Mouse (Mus musculus): ENCODE data around the gene Zbtb17.

Zbtb17 gene

GRCm38 (mm10) chr4:141458888-141459287 is 14.4 kb downstream of the Zbtb17 start:
- DNase-seq (ENCODE audit: low spot score) = no peak

GRCm38 (mm10) chr4:141459766-141460165 is 15.3 kb downstream of the Zbtb17 start:
- DNase-seq (ENCODE audit: low spot score) = no peak

GRCm38 (mm10) chr4:141460481-141460880 is 16.0 kb downstream of the Zbtb17 start:
- DNase-seq (ENCODE audit: low spot score) = no peak

- DNase-seq (ENCODE audit: low spot score) = no peak
Observed at GRCm38 (mm10) chr4:141461088-141461487, 16.6 kb downstream of the Zbtb17 start.

- no peak for DNase-seq (ENCODE audit: low spot score)
Observed at GRCm38 (mm10) chr4:141461576-141461975, 17.1 kb downstream of the Zbtb17 start.

GRCm38 (mm10) chr4:141463472-141463871 is 19.0 kb downstream of the Zbtb17 start:
- no peak for DNase-seq (ENCODE audit: low spot score)

- no peak for DNase-seq (ENCODE audit: low spot score)
Observed at GRCm38 (mm10) chr4:141464722-141465121, 20.3 kb downstream of the Zbtb17 start.

GRCm38 (mm10) chr4:141465512-141466288 is 21.2 kb downstream of the Zbtb17 start:
- no peak for DNase-seq (ENCODE audit: low spot score)

GRCm38 (mm10) chr4:141466289-141466795 is 21.9 kb downstream of the Zbtb17 start:
- DNase-seq (ENCODE audit: low spot score) = no peak

GRCm38 (mm10) chr4:141466844-141467580 is 22.6 kb downstream of the Zbtb17 start:
- DNase-seq (ENCODE audit: low spot score) = peak; percentile 20

GRCm38 (mm10) chr4:141467581-141467927 is 23.1 kb downstream of the Zbtb17 start:
- no peak for DNase-seq (ENCODE audit: low spot score)

- peak; percentile 57 for DNase-seq (ENCODE audit: low spot score)
Observed at GRCm38 (mm10) chr4:141468576-141468975, 24.1 kb downstream of the Zbtb17 start.

- no peak for DNase-seq (ENCODE audit: low spot score)
Observed at GRCm38 (mm10) chr4:141469343-141469742, 24.9 kb downstream of the Zbtb17 start.

GRCm38 (mm10) chr4:141471491-141471890 is 27.0 kb downstream of the Zbtb17 start:
- no peak for DNase-seq (ENCODE audit: low spot score)

- DNase-seq (ENCODE audit: low spot score) = no peak
Observed at GRCm38 (mm10) chr4:141472641-141473321, 28.3 kb downstream of the Zbtb17 start.

GRCm38 (mm10) chr4:141474431-141474830 is 30.0 kb downstream of the Zbtb17 start:
- DNase-seq (ENCODE audit: low spot score) = no peak

- no peak for DNase-seq (ENCODE audit: low spot score)
Observed at GRCm38 (mm10) chr4:141477681-141478102, 33.2 kb downstream of the Zbtb17 start.

- no peak for DNase-seq (ENCODE audit: low spot score)
Observed at GRCm38 (mm10) chr4:141478225-141478624, 33.8 kb downstream of the Zbtb17 start.

- no peak for DNase-seq (ENCODE audit: low spot score)
Observed at GRCm38 (mm10) chr4:141478794-141479193, 34.3 kb downstream of the Zbtb17 start.

- DNase-seq (ENCODE audit: low spot score) = no peak
Observed at GRCm38 (mm10) chr4:141479411-141479810, 35.0 kb downstream of the Zbtb17 start.

- DNase-seq (ENCODE audit: low spot score) = no peak
Observed at GRCm38 (mm10) chr4:141484071-141484470, 39.6 kb downstream of the Zbtb17 start.

GRCm38 (mm10) chr4:141487581-141487980 is 43.1 kb downstream of the Zbtb17 start:
- DNase-seq (ENCODE audit: low spot score) = no peak

- no peak for DNase-seq (ENCODE audit: low spot score)
Observed at GRCm38 (mm10) chr4:141488670-141489069, 44.2 kb downstream of the Zbtb17 start.
